Mouse (Mus musculus) CD4-positive helper T cell, adult 2 months (primary cell): ENCODE results near the gene Tmem174.

Experiments used
- DNase-seq: peaks from one replicate; pipeline ENCODE4 v3.0.0-alpha.2; 2012; ENCODE audit warnings: low read depth, missing footprints, low spot score

Tmem174 gene

DNA sequence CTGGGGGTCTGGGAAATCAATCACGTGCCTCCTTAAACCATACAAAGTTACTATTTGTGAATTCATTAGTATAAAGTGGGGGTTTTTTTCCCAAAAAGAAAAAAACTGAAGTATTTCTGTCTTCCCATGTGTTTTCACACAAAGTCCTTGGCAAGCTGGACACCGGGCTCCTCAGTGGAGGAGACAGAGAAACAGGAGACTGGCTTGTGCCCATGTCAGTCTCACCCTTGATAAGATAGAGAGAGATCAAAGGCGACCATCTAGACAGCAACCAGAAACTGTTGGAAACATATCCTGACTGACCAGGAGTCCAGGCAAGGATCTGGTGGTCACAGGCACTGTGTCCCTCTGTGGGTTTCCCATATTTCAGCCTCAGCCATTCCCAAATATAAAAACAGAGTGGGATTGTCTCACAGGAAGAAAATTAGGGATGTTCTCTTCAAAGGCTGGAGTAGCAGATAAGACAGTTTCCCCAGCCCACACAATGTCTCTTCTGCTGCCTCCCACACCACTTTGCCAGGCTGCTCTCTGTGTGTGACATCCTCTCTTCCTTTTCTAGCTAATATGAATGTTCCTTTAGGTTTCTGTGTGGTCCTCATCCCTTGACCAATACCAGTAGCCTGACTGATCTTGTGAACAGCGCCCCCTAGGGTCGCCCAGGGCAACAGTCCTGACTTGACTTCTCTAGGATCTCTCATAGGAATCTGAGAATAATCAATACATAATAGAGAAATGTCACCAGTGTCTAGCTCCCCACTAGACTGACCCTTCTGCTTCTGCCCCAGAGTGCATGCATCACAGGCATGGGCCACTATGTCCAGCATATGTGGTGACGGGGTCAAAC, 3.3 kb downstream of the Tmem174 start:
- no peak for DNase-seq

DNA sequence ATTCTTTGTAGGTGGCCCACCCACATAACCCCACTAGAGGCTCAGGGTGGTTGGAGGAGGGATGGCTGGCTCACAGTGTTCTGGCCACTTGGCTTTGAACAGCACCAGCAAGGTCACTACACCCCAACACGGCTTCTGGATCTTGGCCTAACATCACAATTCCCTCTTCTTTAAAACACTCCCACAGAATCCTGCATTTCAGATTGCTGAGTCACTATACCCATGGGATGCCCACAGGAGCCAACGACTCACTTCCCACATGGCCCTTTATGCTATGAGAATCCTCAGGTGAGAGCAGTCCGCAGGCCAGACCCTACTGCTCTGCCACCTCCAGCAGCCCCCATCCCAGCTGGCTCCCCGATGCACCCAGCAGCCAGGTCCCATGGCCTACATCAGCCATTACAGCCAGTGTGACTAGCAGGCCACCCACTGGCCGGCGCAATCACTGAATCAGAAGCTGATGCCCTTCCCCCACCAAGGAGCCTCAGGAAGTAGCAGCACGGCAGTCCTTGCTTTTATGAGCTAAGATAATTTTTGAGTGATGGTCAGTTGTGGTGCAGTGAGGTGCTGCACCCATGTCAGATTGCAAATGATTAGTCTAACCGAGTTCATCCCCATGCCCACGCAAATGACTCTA, 4.8 kb downstream of the Tmem174 start:
- no peak for DNase-seq

DNA sequence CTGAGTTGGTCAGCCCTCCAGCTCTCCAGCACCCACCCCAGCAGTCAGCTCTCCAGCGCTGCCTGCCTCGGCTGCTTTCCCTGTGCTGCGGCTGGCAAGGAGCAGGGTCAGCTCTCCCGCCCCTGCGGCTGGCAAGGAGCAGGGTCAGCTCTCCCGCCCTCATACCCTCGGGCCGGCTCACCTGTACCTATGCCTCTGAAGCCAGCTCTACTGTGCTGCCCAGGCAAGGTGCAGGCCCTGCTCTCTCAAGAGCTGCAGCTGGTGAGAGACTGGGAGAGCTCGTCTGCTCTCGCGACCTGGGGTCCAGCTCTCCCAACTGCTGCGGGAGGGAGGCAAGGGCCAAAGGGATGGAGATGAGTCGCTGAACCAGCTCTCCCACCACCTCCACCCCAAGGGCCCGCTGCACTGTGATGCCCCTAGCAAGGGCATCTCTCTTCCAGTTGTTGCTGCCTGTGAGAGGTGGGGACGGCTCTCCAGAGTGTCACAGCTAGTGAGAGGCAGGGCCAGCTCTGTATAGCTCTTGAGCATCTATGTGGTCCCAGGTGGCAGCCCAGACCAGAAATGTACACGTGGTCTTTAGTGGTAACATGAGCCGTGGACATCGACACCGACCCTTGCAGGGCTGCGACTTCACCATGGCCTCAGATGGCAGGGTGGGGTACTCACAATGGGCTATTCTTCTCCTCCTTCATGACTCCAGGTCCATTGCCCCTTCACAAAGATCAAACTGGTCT, 5.9 kb downstream of the Tmem174 start:
- no peak for DNase-seq

DNA sequence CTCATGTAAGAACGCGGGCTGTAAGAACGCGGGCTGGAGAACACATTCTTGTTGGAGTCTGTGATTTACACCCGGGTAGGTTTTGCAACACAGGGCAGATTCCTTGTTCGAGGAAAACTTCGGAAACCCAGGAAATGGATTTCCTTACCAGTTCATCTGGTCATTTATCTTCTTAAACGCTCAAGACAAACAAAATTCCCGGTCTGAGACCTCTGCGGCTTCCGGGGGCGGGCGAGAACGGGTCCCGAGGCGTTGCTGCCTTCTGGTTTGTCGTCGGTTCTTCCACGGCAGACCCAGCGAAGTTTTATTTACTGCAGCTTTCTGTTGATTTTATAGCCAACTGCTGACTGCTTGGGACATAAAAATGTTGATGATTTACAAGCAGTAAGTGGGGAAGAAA, 10.5 kb downstream of the Tmem174 start:
- no peak for DNase-seq

DNA sequence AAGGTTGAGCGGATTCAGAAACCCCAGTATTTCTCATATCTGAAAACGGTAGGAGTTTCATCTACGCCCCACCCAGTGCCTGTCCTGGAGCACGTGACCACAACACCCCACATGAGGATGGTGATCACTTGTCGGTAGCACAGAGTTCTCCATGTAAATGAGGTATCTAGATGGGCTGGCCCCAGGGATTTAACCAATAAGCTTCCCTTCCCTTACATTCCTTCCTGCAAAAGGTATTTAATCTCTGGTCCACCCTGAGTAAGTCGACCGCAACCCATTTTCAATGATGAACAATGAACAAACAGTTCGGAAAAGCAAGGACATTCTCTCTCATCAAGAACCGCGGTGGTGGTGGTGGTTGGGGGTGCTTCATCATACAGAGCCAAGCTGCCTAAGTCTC, 12.7 kb downstream of the Tmem174 start:
- no peak for DNase-seq

DNA sequence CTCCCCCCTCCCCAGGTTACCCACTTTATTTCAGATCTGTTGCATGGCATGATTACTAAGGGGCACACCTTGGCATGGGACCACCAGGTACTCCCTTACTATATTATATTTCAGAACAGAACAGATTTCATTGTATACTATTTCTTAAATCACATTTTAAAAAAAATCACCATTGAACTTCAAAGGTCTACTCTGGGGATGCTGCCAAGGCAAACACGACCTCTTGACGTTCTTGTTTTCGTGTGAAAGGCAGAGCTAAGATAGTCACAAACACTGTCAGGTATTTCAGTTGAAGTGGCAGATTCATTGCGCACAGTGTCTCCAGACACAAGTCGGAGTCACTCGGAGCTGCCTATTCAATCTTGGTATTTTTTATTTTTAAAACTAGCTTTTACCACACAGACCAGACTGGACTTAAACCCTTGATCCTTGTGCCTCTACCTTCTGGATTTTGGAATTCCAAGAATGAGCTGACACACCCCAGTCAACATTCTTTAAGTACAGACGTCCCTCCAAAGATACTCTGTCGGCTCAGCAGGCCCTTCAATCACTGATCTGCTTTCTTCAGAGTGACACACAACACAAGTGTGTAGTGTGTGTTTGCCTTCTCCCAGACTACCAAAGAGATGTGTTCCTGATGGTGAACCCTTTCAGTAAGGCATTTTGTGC, 14.2 kb downstream of the Tmem174 start:
- no peak for DNase-seq

DNA sequence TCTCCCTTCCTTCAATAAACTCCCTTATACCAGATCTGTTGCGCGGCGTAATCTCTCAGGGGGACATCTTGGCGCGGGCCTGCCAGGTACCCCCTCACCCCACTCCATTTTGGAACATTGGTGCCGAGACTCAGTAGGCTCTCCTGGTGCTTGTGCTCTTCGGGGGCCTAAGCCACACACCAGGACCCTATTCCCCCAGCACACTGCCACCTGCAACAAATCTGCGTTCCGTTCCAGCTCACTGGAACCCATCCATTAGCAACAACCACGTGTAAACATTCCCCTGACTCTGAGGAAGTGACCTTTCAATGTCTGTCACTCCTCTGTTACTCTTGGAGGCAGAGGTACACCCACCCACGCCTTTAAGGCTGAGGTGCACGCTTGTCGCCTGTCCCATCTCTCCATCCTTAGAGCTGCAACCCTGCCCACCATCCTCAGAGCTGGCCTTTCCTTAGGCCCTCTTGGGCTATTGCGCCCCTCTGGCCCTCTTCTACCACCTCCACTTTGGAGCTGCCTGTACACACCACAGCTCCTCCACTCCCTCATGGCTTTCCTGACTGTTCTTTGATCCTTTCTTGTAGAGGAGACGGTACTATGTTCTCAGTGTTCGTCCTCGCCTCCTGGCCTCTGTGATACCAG, 19.7 kb downstream of the Tmem174 start:
- no peak for DNase-seq

DNA sequence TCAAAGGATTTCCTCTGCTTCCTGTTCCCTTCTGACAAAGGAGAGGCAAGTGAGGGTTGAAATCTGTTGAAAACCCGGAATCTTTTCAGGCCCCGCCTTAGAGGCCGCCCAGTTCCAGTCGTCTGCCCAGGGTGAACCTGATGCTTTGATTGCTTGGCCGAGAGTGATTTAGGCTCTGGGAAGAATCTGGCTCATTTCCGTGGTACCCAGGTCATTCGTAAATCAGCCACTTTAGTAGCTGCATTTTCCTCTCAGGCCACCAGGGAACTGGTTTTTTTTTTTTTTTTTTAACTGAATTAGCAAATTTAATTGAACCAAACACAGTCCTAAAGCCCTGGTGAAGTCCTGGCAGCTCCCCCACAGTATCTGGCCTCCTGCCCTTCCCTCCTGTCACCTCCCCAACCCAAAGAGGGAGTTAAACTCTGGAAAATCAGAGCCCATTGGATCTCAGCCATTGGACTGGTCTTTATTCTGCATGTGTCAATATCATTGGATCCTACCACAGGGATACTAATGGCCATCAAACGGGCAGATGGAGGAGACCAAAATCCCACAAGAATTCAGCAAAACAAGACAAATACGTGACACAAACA, 29.2 kb downstream of the Tmem174 start:
- no peak for DNase-seq

DNA sequence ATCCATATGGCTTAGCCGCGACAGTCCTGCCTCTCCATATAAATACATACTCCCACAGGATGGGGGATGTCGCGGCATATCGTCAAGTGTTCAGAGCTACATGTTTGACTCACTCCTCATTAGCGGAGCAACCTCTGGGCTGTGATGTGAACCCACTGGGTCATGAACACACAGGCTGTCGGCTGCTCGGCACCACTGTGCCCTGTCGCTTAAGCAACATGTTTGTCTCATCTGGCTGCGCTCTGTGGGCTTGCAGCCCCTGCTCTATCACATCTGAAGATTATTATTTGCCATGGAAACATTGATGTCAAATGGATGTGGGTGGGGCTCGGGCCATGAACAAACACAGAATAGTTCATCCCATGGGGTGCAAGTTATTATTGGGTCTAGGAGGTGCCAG, 33.4 kb downstream of the Tmem174 start:
- no peak for DNase-seq

DNA sequence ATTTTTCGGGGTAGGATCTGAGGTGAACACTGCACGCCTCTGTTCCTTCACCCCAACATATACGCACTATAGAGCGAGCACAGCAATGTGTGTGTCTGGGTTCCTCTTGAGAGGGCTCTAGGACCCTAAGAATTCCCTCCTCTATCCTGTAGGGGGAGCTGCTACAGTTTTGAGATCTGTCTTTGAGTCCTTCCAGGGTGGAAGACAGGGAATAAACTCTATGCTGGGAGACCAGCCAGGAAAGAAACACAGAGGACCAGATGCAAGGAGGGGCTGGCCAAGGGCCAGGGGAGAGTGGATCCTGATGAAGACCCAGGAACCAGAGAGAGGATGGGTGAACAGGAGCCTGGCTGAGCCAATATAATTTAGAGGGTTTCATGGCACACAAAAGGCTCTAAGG, 40.5 kb downstream of the Tmem174 start:
- no peak for DNase-seq

DNA sequence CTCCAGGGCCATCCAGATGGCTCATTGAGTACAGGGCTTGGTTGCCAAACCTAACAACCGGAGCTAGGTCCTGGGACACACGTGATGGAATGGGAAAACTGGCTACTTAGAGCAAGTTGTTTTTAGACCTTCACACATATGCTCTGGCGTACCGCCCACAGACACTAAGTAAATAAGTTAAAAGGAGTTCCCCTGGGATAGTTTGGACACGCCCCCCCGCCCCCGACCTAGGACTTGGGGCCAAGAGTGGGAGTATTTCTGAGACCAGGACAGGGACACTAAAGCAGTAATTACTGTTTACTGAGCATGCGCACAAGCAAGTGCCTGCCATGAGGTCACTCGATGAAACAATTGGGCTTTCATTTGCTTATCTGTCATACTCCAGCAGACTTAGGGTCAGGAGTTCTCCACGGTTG, 42.5 kb downstream of the Tmem174 start:
- DNase-seq = no peak

DNA sequence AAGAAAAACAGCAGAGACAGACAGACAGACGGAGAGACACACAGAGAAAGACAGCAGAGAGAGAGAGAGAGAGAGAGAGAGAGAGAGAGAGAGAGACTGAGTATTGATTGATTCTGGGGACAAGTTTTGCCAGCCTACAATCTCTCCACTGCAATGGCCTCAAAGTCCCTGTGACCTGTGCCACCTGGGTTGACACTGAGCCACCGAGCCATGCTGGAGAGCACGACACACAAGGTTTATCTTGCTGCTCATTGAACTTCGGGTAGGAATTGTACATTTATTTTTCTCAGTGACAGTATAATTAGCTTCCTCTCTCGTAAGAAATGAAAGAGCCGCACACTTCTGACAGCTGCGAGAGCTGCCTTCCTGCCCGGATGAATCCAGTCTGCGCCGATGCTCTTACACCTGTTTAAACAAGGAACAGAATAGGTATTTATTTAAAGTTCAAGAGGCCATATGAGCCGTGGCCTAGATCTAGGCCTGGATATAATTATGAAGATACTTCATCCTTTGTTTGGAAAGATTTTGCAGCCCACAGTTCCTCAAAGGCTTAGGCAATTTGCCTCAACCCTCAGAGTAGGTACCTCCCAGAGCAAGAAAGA, 43.2 kb downstream of the Tmem174 start:
- no peak for DNase-seq

DNA sequence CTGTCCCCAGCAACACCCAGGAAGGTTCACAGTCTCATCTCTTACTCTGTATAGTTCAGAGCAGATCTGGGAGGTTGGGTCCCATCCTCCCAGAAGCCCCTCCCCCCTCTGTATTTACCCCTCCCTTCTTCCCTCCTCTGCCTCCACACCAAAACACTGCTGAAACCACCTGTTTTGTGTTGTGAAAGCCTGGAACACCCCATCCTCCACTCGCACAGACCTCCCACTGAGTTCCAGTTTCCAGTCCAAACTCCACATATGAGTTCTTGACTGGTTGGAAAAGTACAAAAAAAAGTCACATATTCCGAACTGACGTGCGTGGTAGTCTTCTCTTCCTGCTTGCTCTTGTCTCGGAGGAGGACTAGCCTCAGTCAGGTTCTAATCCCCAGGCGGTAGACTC, 45.8 kb downstream of the Tmem174 start:
- no peak for DNase-seq

DNA sequence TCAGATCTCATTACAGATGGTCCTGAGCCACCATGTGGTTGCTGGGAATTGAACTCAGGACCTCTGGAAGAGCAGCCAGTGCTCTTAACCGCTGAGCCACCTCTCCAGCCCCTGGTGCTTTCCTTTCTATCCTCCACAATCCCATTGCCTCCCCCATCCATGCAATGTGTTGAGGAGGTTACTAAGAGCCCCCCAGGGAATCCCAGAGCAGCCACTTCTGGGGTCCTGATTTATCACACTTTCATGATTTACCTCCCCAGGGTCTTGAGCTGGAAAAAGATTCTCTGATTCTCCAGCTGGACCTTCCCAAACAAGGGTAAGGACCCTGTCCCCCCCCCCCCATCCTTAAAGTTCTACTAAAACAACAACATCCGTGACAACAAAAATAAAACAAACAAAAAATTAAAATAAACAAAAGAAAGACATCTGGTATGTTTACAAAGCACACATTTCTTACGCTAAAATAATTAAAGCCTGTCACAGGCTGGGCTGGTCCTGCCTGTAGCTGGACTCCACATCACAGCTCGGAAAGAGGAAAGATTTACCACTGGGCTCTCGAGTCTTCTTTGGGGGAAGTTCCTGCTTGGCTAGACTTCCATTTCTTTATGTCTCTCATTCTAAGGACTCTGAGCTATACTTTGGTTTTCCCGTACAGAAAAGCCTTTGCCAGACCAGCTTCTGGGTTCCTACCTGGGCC, 46.4 kb downstream of the Tmem174 start:
- no peak for DNase-seq

DNA sequence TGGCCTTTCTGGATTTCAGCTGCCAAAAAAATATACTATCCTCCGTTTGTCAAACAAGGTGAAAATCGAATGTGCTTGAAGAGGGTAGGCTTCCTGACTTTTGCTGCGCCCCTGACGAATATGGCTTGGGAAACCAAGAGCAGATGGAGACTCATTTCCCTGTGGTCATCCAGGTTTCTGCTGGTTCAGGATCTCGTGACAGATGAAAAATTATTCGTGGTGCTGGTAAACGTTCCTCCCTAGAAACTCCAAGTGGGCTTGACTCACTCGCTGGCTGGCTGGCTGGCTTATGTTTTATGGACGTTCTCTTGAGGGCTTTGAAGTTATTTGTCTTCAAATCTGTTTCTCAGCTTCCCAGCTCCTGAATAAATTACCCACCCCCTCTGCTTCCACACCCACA, 47.6 kb downstream of the Tmem174 start:
- no peak for DNase-seq

DNA sequence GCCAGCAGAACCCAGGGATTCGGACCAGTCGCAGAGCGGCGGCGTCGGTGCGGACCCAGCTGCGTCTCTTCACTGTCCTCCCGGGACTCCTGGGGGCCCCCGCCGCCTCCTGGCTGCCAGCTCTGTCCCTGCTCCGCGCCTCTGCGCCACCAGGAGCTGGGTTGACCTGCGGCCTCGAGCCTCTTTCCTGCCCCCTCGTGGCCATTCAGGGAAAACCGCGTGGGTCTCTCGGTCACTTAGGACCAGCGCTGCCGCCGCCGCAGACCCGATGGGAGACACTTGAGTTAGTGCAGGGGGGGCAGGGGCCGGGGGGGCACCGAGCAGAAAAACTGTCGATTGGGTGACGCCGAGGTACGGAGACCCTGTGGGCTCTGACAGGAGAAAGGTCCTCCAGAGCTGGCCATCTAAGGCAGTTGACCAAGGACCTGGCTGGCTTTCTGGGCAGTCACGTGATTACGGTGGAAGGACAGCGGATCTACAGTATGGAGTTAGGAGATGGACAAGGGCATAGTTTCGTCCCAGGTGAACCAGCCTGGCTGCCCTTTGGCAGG, 48.2 kb downstream of the Tmem174 start:
- peak; percentile 58 for DNase-seq

DNA sequence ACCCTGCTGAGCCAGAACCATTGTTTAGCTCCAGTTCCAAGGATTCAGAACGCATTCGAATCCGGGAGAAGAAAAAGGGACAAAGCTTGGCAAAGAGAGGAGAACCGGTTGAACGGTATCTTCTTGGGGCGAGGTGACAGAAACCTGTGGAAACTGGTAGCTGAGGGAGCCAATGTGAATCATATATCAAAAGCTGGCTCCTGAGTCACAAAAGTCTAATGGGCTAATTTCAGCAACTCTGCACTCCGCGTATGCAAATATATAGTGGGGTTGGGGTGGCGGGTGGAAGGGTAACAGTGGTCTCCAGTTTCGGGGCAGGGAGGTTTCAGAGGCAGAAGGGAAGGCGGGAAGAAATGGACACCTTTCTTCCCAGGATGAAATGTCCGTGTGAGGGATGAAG, 48.7 kb downstream of the Tmem174 start:
- DNase-seq = no peak

DNA sequence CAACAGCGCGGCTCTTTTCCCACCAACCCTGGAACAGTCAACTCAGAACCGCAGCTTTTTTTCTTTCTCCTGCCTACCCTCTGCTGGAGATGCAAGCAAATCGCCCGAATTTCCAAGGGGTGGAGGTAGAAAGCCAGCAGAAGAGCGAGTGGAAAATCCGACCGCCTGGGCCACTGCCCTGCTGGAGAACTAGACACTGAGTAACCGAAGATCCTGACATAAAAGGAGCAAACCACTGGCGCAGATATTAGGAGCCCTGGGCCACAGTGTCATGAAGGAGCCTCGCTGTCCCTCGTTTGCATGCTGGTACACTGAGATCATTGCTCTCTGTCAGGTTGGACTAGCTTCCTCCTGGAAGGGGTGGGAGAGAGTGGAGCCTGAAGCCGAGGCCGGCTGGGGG, 49.6 kb downstream of the Tmem174 start:
- DNase-seq = no peak

DNA sequence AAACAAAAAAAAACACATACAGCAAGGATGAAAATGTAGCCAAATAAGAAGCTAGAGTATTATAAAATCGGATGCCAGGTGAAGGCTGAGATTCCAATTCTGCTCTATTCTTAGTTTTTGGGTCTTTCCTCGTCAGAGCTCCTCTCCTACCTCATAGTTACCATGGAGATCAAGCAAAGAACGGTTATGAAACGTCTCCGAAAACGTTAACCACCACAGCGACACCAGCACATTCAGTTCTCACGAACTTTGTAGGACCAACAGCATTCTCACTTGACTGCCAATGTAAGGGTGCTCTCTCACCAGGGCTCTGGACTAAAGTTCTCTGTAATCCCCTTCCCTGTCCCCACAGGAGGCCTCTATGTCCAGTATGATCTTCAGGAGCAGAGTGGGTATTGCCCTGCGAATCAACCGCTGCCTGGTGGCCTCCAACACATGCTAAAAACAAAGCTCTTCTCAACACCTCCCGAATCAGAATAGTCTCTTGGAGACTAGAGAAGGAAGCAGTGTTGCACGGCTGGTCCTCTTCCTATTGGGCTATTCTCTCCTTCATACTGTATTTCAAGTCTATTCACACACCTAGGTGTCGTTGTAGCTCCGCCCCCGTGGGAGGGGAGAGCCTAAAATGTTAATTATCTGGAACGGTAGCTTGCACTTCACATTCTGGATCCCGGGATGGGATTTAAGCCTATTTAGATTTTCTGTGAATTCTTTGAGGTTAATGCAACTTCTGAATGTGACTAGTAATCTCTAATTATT, 50.2 kb downstream of the Tmem174 start:
- DNase-seq = no peak
